Mouse (Mus musculus) kidney, embryonic 14.5 days (tissue): ENCODE measurements around the gene Med12l. TPM values are rescaled to one million over a fixed set of nuclear protein-coding genes. Genes with fewer than 3 reads are reported as not detected.

Experiments
- ATAC-seq: fragments of 200-750 bp; cut with Nextera tagmentation; 2 replicates; pipeline ENCODE4 v1.8.0; 2017; ENCODE audit warnings: moderate number of reproducible peaks, mild to moderate bottlenecking, moderate TSS enrichment, moderate library complexity; ENCODE audit not compliant: low FRiP score, low TSS enrichment
- H3K27ac ChIP-seq: fragments of 300-500 bp; sonication (generic); 2 replicates; pipeline ENCODE4 v1.5.1; 2014; ENCODE audit warnings: low read depth, mild to moderate bottlenecking, low read length, moderate library complexity, mixed read lengths
- H3K27me3 ChIP-seq: fragments of 300-500 bp; sonication (generic); 2 replicates; pipeline ENCODE4 v1.6.1; 2014; ENCODE audit warnings: mild to moderate bottlenecking, low read length; ENCODE audit not compliant: control insufficient read depth, insufficient read depth
- H3K36me3 ChIP-seq: fragments of 300-500 bp; sonication (generic); 2 replicates; pipeline ENCODE4 v1.6.1; 2014; ENCODE audit warnings: low read length, mixed read lengths; ENCODE audit not compliant: control insufficient read depth, insufficient read depth
- H3K4me1 ChIP-seq: fragments of 300-500 bp; sonication (generic); 2 replicates; pipeline ENCODE4 v1.6.1; 2014; ENCODE audit warnings: low read length, mixed read lengths; ENCODE audit not compliant: control insufficient read depth, insufficient read depth
- H3K4me2 ChIP-seq: fragments of 300-500 bp; sonication (generic); replicated peaks from 2 replicates; pipeline ENCODE4 v1.6.1; 2014; ENCODE audit warnings: low read depth, mild to moderate bottlenecking, low read length
- H3K4me3 ChIP-seq: fragments of 300-500 bp; sonication (generic); 2 replicates; pipeline ENCODE4 v1.5.1; 2014; ENCODE audit warnings: mild to moderate bottlenecking, low read length
- H3K9ac ChIP-seq: fragments of 300-500 bp; sonication (generic); 2 replicates; pipeline ENCODE4 v1.6.1; 2014; ENCODE audit warnings: low read depth, mild to moderate bottlenecking, low read length, moderate library complexity
- H3K9me3 ChIP-seq: fragments of 300-500 bp; sonication (generic); 2 replicates; pipeline ENCODE4 v1.6.1; 2016; ENCODE audit warnings: low read length; ENCODE audit not compliant: control insufficient read depth
- WGBS: fragments of 180-500 bp; shearing (Covaris S2); extraction: QIAGEN DNeasy Blood & Tissue Kit; methylation state at CpG from one replicate; pipeline ENCODE4 v1.1.7; 2014; 5-methylcytosine and 5-hydroxymethylcytosine counted together
- polyA plus RNA-seq: library from polyadenylated mRNA; unstranded; fragments of >200 nt; fragmentation: Nextera tagmentation; extraction: Ambion mirVana; gene quantifications from 2 replicates; pipeline ENCODE4 v1.2.1, GENCODE M21; 2014

Gene Med12l
- polyA plus RNA-seq, 1 experiment from 2014 or later, result 4.1 TPM

- Histone ChIP-seq H3K9ac (no peak overlapping the region), H3K36me3 (no peaks in the 10 kb centered on the region), H3K4me3 (no peak overlapping the region), H3K4me2 (no peak overlapping the region), H3K27me3 (no peaks in the 10 kb centered on the region), H3K27ac (no peak overlapping the region), H3K9me3 (no peaks in the 10 kb centered on the region), H3K4me1 (no peaks in the 10 kb centered on the region)
- WGBS, result 90% methylated on average over 6 of the region's 6 CpGs
- no peak for ATAC-seq
Measured at GRCm38 (mm10) chr3:59155404-59155803, 149.8 kb downstream of the Med12l start.

GRCm38 (mm10) chr3:59157048-59157447 lies 151.4 kb downstream of the Med12l start:
- ATAC-seq, result no peak
- WGBS, result 84% methylated on average over 5 of the region's 5 CpGs

GRCm38 (mm10) chr3:59160465-59160864 lies 154.8 kb downstream of the Med12l start:
- Histone ChIP-seq H3K36me3 (no peaks in the 10 kb centered on the region), H3K9ac (no peak overlapping the region), H3K4me3 (no peak overlapping the region), H3K27ac (no peak overlapping the region), H3K9me3 (no peaks in the 10 kb centered on the region), H3K27me3 (no peaks in the 10 kb centered on the region), H3K4me2 (no peak overlapping the region), H3K4me1 (no peaks in the 10 kb centered on the region)
- no peak for ATAC-seq
- WGBS, result 86% methylated on average over 1 of the region's 1 CpGs

More at GRCm38 (mm10) chr3:59157048-59157447, 151.4 kb downstream of the Med12l start:
- H3K27ac ChIP-seq, result no peak overlapping the region
- H3K4me2 ChIP-seq, result no peak overlapping the region
- no peak overlapping the region for H3K4me3 ChIP-seq
- H3K36me3 ChIP-seq, result no peaks in the 10 kb centered on the region
- no peaks in the 10 kb centered on the region for H3K9me3 ChIP-seq
- H3K4me1 ChIP-seq, result no peaks in the 10 kb centered on the region
- no peaks in the 10 kb centered on the region for H3K27me3 ChIP-seq
- no peak overlapping the region for H3K9ac ChIP-seq

- Histone ChIP-seq H3K27me3 (no peaks in the 10 kb centered on the region), H3K9ac (no peak overlapping the region), H3K4me1 (peaks cover 7% of the 10 kb centered on the region; the same call in 1 of the 2 replicates), H3K4me2 (no peak overlapping the region), H3K27ac (no peak overlapping the region), H3K9me3 (no peaks in the 10 kb centered on the region), H3K36me3 (no peaks in the 10 kb centered on the region), H3K4me3 (no peak overlapping the region)
- ATAC-seq, result peak; percentile 28; the same call in 1 of the 2 replicates
- WGBS, result 53% methylated on average over 2 of the region's 2 CpGs
Measured at GRCm38 (mm10) chr3:59167417-59168054, 161.9 kb downstream of the Med12l start.

- Histone ChIP-seq H3K4me2 (no peak overlapping the region), H3K36me3 (no peaks in the 10 kb centered on the region), H3K27ac (no peak overlapping the region), H3K4me3 (no peak overlapping the region), H3K9ac (no peak overlapping the region), H3K4me1 (peaks cover 7% of the 10 kb centered on the region; the same call in 1 of the 2 replicates), H3K27me3 (no peaks in the 10 kb centered on the region), H3K9me3 (no peaks in the 10 kb centered on the region)
- WGBS, result 86% methylated on average over 6 of the region's 6 CpGs
- ATAC-seq, result no peak
Measured at GRCm38 (mm10) chr3:59168476-59168875, 162.9 kb downstream of the Med12l start.

- 76% methylated on average over 4 of the region's 4 CpGs for WGBS
- no peaks in the 10 kb centered on the region for H3K9me3 ChIP-seq
- H3K27me3 ChIP-seq, result no peaks in the 10 kb centered on the region
- no peak overlapping the region for H3K4me2 ChIP-seq
- no peak overlapping the region for H3K27ac ChIP-seq
- H3K4me1 ChIP-seq, result peaks cover 7% of the 10 kb centered on the region; the same call in 1 of the 2 replicates
- H3K36me3 ChIP-seq, result no peaks in the 10 kb centered on the region
- no peak overlapping the region for H3K4me3 ChIP-seq
- no peak overlapping the region for H3K9ac ChIP-seq
- ATAC-seq, result no peak
Measured at GRCm38 (mm10) chr3:59169215-59169614, 163.6 kb downstream of the Med12l start.

- Histone ChIP-seq H3K4me3 (no peak overlapping the region), H3K9ac (no peak overlapping the region), H3K27me3 (no peaks in the 10 kb centered on the region), H3K4me2 (no peak overlapping the region), H3K27ac (no peak overlapping the region), H3K36me3 (no peaks in the 10 kb centered on the region), H3K4me1 (peaks cover 7% of the 10 kb centered on the region; the same call in 1 of the 2 replicates), H3K9me3 (no peaks in the 10 kb centered on the region)
- 21% methylated on average over 2 of the region's 2 CpGs for WGBS
- peak; percentile 58; the same call in 1 of the 2 replicates for ATAC-seq
Measured at GRCm38 (mm10) chr3:59169921-59170627, 164.4 kb downstream of the Med12l start.

- Histone ChIP-seq H3K27ac (no peak overlapping the region), H3K27me3 (no peaks in the 10 kb centered on the region), H3K9ac (no peak overlapping the region), H3K4me1 (peaks cover 7% of the 10 kb centered on the region; the same call in 1 of the 2 replicates), H3K9me3 (no peaks in the 10 kb centered on the region), H3K4me3 (no peak overlapping the region), H3K36me3 (no peaks in the 10 kb centered on the region), H3K4me2 (no peak overlapping the region)
- ATAC-seq, result no peak
- 70% methylated on average over 6 of the region's 6 CpGs for WGBS
Measured at GRCm38 (mm10) chr3:59174426-59175154, 169.0 kb downstream of the Med12l start.
